Mouse (Mus musculus) brown adipose tissue, adult 24 weeks (tissue): ENCODE results near the gene Zc3h8. TPM values are rescaled to one million over a fixed set of nuclear protein-coding genes. Genes with fewer than 3 reads are reported as not detected.

Experiments used
- H3K27ac ChIP-seq: fragments of 200-500 bp; replicated peaks from 2 replicates; pipeline ENCODE4 v1.5.1; 2012; ENCODE audit warnings: low read depth, mild to moderate bottlenecking, low read length
- H3K4me1 ChIP-seq: fragments of 200-500 bp; 2 replicates; pipeline ENCODE4 v1.6.1; 2012; ENCODE audit warnings: low read length, mixed read lengths; ENCODE audit not compliant: control insufficient read depth, insufficient read depth, insufficient read length
- H3K4me3 ChIP-seq: fragments of 200-500 bp; 2 replicates; pipeline ENCODE4 v1.5.1; 2012; ENCODE audit warnings: low read depth, mild to moderate bottlenecking, low read length, moderate library complexity; ENCODE audit not compliant: insufficient read depth
- polyA plus RNA-seq: library from polyadenylated mRNA; stranded (reverse); fragments of >200 nt; gene quantifications from 2 replicates; pipeline ENCODE4 v1.2.4, GENCODE M21; 2012; ENCODE audit not compliant: missing spikeins, insufficient read depth, insufficient read length

Zc3h8 gene
- polyA plus RNA-seq, 1 experiment = 8.0 TPM

GRCm38 (mm10) chr2:128928446-128928845 lies 15.4 kb downstream of the Zc3h8 start:
- Histone ChIP-seq H3K27ac (no peak overlapping the region), H3K4me3 (no peak overlapping the region), H3K4me1 (no peaks in the 10 kb centered on the region)

- Histone ChIP-seq H3K4me1 (no peaks in the 10 kb centered on the region), H3K27ac (no peak overlapping the region), H3K4me3 (no peak overlapping the region)
Observed at GRCm38 (mm10) chr2:128924799-128925198, 19.1 kb downstream of the Zc3h8 start.

GRCm38 (mm10) chr2:128916528-128916927 lies 27.3 kb downstream of the Zc3h8 start:
- H3K4me3 ChIP-seq = no peak overlapping the region

DNA sequence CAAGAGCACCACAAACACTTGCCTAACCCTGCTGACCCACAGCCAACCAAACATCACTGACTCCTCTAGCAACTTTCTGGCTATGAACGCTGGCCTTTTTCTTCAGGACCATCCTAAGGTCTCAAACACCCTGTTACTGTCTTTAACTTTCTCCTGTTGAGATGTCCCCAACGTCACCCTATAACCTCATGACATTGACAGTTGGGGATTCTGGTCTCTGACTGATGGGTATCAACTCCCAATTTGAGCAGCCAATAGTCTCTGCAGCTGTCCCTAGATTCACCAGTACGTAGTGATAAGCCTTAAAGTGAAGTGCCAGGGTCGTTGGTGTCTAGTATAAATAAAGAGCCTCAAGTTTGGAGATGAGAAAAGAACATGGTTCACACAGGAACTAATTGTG lies 28.9 kb downstream of the Zc3h8 start:
- no peak overlapping the region for H3K27ac ChIP-seq
- no peak overlapping the region for H3K4me3 ChIP-seq
- no peaks in the 10 kb centered on the region for H3K4me1 ChIP-seq

More at GRCm38 (mm10) chr2:128916528-128916927, 27.3 kb downstream of the Zc3h8 start:
- H3K4me1 ChIP-seq = no peaks in the 10 kb centered on the region
- H3K27ac ChIP-seq = no peak overlapping the region

DNA sequence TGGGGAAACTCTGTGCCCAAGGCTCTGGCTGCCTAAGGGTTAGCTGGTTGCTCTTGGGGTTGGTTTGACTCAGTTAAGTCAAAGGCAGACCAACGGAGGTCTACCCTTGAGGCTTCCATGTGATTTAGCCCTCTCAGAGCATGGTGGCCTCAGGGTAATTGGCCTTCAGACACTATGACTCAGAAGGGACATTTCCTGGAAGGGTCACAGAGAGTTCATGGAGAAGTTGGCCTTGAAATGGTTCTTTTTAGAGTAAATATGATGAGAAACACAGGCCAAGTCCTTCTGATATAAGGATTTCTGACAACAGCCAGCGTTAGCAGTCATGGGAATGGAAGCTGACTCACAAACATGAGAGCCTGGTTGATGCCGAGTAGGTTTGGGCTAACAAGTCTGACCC lies 40.2 kb downstream of the Zc3h8 start:
- H3K4me3 ChIP-seq = no peak overlapping the region
- no peak overlapping the region for H3K27ac ChIP-seq
- H3K4me1 ChIP-seq = no peaks in the 10 kb centered on the region

- Histone ChIP-seq H3K4me1 (no peaks in the 10 kb centered on the region), H3K27ac (no peak overlapping the region), H3K4me3 (no peak overlapping the region)
Observed at GRCm38 (mm10) chr2:128902843-128903242, 41.0 kb downstream of the Zc3h8 start.

DNA sequence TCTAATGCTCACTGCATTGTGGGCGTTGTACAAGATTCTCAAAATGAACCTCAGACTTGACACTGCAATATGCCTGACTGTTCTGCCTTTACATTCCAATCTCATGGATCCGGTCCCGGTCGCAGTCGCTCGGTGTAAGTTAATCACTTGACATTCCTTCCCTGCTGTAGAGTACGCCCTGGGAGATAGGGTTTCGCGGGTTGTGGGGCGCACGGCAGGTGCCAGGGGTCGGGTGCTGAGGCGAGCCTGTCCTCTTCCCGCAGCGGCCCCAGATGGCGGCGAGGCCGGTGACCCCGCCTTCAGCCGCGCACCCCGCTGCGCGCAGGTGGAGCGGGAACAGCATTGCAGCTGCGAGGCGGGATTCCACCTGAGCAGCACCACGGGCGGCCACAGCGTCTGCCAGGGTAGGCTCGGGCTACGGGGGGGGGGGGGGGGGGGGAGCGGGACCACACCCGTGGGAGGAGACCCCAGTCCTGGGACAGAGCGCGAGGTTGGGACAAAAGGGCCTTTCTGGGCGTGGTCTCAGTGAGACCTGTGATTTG lies 51.6 kb downstream of the Zc3h8 start:
- Histone ChIP-seq H3K4me1 (no peaks in the 10 kb centered on the region), H3K4me3 (no peak overlapping the region), H3K27ac (no peak overlapping the region)

GRCm38 (mm10) chr2:128890661-128891335 lies 53.1 kb downstream of the Zc3h8 start:
- H3K4me3 ChIP-seq = no peak overlapping the region
- no peak overlapping the region for H3K27ac ChIP-seq
- no peaks in the 10 kb centered on the region for H3K4me1 ChIP-seq

- Histone ChIP-seq H3K4me1 (no peaks in the 10 kb centered on the region), H3K27ac (no peak overlapping the region)
Observed at GRCm38 (mm10) chr2:128887866-128888550, 55.9 kb downstream of the Zc3h8 start.

GRCm38 (mm10) chr2:128885225-128885811 lies 58.6 kb downstream of the Zc3h8 start:
- Histone ChIP-seq H3K27ac (no peak overlapping the region), H3K4me1 (no peaks in the 10 kb centered on the region), H3K4me3 (no peak overlapping the region)

More at GRCm38 (mm10) chr2:128887866-128888550, 55.9 kb downstream of the Zc3h8 start:
- no peak overlapping the region for H3K4me3 ChIP-seq

- H3K4me3 ChIP-seq = no peak overlapping the region
- H3K4me1 ChIP-seq = no peaks in the 10 kb centered on the region
- H3K27ac ChIP-seq = no peak overlapping the region
Observed at GRCm38 (mm10) chr2:128881236-128881635, 62.6 kb downstream of the Zc3h8 start.

Other genes with a start within 250 kb of the Zc3h8 start
- 2.4 and 3.0 TPM in 2 replicates for gene Mertk, start 245.1 kb downstream of the Zc3h8 start, polyA plus RNA-seq
- gene Tmem87b, start 126.0 kb downstream of the Zc3h8 start, polyA plus RNA-seq = 12.9 and 13.7 TPM in 2 replicates
- gene Fbln7, start 81.1 kb downstream of the Zc3h8 start, polyA plus RNA-seq = 1.7 and 2.5 TPM in 2 replicates
- gene Zc3h6, start 23.3 kb upstream of the Zc3h8 start, polyA plus RNA-seq = 3.1 and 4.1 TPM in 2 replicates
- gene Gm10762, start 23.6 kb upstream of the Zc3h8 start, polyA plus RNA-seq = 13.5 and 22.9 TPM in 2 replicates
- 0.25 TPM in 1 of 2 replicates, not detected in the other for gene Vinac1, start 104.1 kb upstream of the Zc3h8 start, polyA plus RNA-seq
- 11.6 and 14.0 TPM in 2 replicates for gene Ttl, start 121.9 kb upstream of the Zc3h8 start, polyA plus RNA-seq
- 2.7 and 3.5 TPM in 2 replicates for gene Polr1b, start 156.9 kb upstream of the Zc3h8 start, polyA plus RNA-seq
- gene Chchd5, start 185.6 kb upstream of the Zc3h8 start, polyA plus RNA-seq = 19.6 and 20.1 TPM in 2 replicates